Mouse (Mus musculus) Patski (cell line): ENCODE measurements around the gene Cab39l. TPM values are rescaled to one million over a fixed set of nuclear protein-coding genes. Genes with fewer than 3 reads are reported as not detected.

ENCODE experiments used
- ATAC-seq: fragments of 100-300 bp; one replicate; pipeline ENCODE4 v1.8.0; 2021
- CTCF ChIA-PET: fragments of 350-600 bp; sonication (Branson Sonifier 250); formaldehyde crosslinking; loops from one replicate; lab custom pipeline; 2022; ENCODE audit warnings: inconsistent platforms; lab: Charles Lee
- POLR2A ChIA-PET: fragments of 350-600 bp; sonication (Branson Sonifier 250); formaldehyde crosslinking; loops from one replicate; lab custom pipeline; 2022; ENCODE audit warnings: antibody characterized with exemption, inconsistent platforms; lab: Charles Lee
- DNase-seq: peaks from one replicate; pipeline ENCODE4 v3.0.0-alpha.2; 2011; ENCODE audit warnings: low read depth, low spot score
- H3K27me3 ChIP-seq: fragments of 371-371 bp; one replicate; pipeline ENCODE4 v1.5.1; 2021
- CTCF ChIP-seq: fragments of 100-300 bp; IDR thresholded peaks from one replicate; pipeline ENCODE4 v1.5.1; 2021
- in situ Hi-C: fragments of 300-500 bp; cut with MboI; formaldehyde crosslinking; loops from 3 replicates; pipeline ENCODE4 v1.11.1; 2018; ENCODE audit warnings: low pct_unique_long_range_greater_than_20kb, mixed read lengths
- polyA plus RNA-seq: library from polyadenylated mRNA; unstranded; gene quantifications from one replicate; pipeline ENCODE4 v1.2.3, GENCODE M21; 2021

Cab39l gene
- polyA plus RNA-seq, 1 experiment from 2014 or later = 24.8 TPM

DNA sequence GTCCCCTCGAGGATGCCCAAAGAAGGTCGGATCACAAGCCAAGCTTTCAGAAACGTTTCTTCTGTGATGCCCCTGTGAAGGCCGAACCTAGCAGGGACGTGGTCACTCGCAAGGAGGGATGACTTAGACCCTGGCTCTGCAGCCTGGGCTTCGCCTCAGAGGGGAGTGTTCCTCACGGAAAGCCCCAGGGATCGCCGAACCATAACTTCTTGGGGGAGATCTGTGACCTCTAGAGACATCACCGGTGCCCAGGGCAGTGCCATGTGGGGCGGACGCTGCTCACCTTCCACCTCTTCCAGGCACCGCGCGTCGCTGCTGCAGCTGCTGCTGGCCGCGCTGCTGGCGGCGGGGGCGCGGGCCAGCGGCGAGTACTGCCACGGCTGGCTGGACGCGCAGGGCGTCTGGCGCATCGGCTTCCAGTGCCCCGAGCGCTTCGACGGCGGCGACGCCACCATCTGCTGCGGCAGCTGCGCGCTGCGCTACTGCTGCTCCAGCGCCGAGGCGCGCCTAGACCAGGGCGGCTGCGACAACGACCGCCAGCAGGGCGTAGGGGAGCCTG is 185.1 kb downstream of the Cab39l start:
- in situ Hi-C loops = no loop called here
- DNase-seq (no peak), ATAC-seq (no peak)
- no peak for TF ChIP-seq CTCF
- H3K27me3 ChIP-seq = peaks cover 55% of the 10 kb centered on the region
- CTCF ChIA-PET = no interaction called here
- POLR2A ChIA-PET = no interaction called here

GRCm38 (mm10) chr14:59626711-59627110 is 185.9 kb downstream of the Cab39l start:
- ChIA-PET CTCF (no interaction called here), POLR2A (no interaction called here)
- DNase-seq (no peak), ATAC-seq (no peak)
- peaks cover 48% of the 10 kb centered on the region for H3K27me3 ChIP-seq
- TF ChIP-seq CTCF = no peak
- in situ Hi-C loops = no loop called here

- POLR2A ChIA-PET = no interaction called here
- in situ Hi-C loops = no loop called here
- H3K27me3 ChIP-seq = peaks cover 49% of the 10 kb centered on the region
- TF ChIP-seq CTCF = no peak
- ATAC-seq (no peak), DNase-seq (no peak)
- CTCF ChIA-PET = no interaction called here
Measured at GRCm38 (mm10) chr14:59627142-59627680, 186.4 kb downstream of the Cab39l start.

GRCm38 (mm10) chr14:59627823-59628222 is 187.1 kb downstream of the Cab39l start:
- DNase-seq = no peak
- POLR2A ChIA-PET = no interaction called here
- H3K27me3 ChIP-seq = peaks cover 52% of the 10 kb centered on the region
- TF ChIP-seq CTCF = no peak
- CTCF ChIA-PET = no interaction called here
- no peak for ATAC-seq
- in situ Hi-C loops = no loop called here

GRCm38 (mm10) chr14:59629308-59629707 is 188.5 kb downstream of the Cab39l start:
- CTCF ChIA-PET = interaction anchor here (0.6 kb wide), 1 partner anchor 345 kb away, joined by 3 read pairs; no protein-coding TSS in a partner anchor
- ATAC-seq = no peak
- H3K27me3 ChIP-seq = peaks cover 47% of the 10 kb centered on the region
- in situ Hi-C loops = no loop called here
- TF ChIP-seq CTCF = no peak
- DNase-seq = no peak
- POLR2A ChIA-PET = no interaction called here

- ChIA-PET POLR2A (no interaction called here), CTCF (no interaction called here)
- peaks cover 45% of the 10 kb centered on the region for H3K27me3 ChIP-seq
- ATAC-seq = no peak
- in situ Hi-C loops = no loop called here
- no peak for DNase-seq
- no peak for TF ChIP-seq CTCF
Measured at GRCm38 (mm10) chr14:59630096-59630495, 189.3 kb downstream of the Cab39l start.

GRCm38 (mm10) chr14:59632067-59632466 is 191.3 kb downstream of the Cab39l start:
- no peak for ATAC-seq
- ChIA-PET CTCF (no interaction called here), POLR2A (no interaction called here)
- H3K27me3 ChIP-seq = peaks cover 37% of the 10 kb centered on the region
- TF ChIP-seq CTCF = no peak
- in situ Hi-C loops = no loop called here
- DNase-seq = no peak

- CTCF ChIA-PET = no interaction called here
- POLR2A ChIA-PET = no interaction called here
Measured at GRCm38 (mm10) chr14:59633295-59633898, 192.6 kb downstream of the Cab39l start.

DNA sequence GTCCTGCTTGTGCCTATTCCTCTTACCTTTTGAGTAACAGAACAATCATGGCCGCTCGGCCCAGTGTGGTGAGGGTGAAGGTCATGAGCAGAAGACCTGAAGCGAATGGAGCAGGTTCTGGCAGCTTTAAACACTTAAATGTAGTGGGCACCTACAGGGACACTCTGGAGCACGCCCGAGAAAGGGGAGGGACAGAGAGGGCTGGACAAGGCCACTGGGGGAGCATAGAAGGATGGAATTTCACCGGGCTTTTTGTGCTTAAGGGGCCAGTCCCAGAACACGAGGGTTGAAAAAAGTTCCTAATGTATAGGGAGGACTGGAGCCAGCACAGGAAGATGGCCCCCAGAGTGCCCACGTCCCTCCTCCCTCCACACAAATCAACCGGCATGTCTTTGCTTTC is 193.2 kb downstream of the Cab39l start:
- no peak for DNase-seq
- CTCF ChIA-PET = interaction anchor here (1.6 kb wide), 1 partner anchor 23 kb away, joined by 4 read pairs; no protein-coding TSS in a partner anchor
- no peak for ATAC-seq
- peaks cover 39% of the 10 kb centered on the region for H3K27me3 ChIP-seq
- no peak for TF ChIP-seq CTCF
- POLR2A ChIA-PET = no interaction called here
- in situ Hi-C loops = no loop called here

More at GRCm38 (mm10) chr14:59633295-59633898, 192.6 kb downstream of the Cab39l start:
- H3K27me3 ChIP-seq = peaks cover 36% of the 10 kb centered on the region
- no peak for TF ChIP-seq CTCF
- ATAC-seq (no peak), DNase-seq (no peak)
- in situ Hi-C loops = no loop called here

Other genes starting within 250 kb of the Cab39l start
- 29.5 TPM for gene Rcbtb1, start 239.8 kb upstream of the Cab39l start, polyA plus RNA-seq
- gene Gm6904, start 180.8 kb upstream of the Cab39l start, polyA plus RNA-seq = 0.17 TPM
- 0.36 TPM for gene Phf11a, start 143.4 kb upstream of the Cab39l start, polyA plus RNA-seq
- gene Phf11b, start 99.6 kb upstream of the Cab39l start, polyA plus RNA-seq = 0.59 TPM
- gene Phf11d, start 75.5 kb upstream of the Cab39l start, polyA plus RNA-seq = 3.6 TPM
- 0.28 TPM for gene Phf11c, start 45.6 kb upstream of the Cab39l start, polyA plus RNA-seq
- 5.6 TPM for gene Setdb2, start 88 bp upstream of the Cab39l start, polyA plus RNA-seq
- gene Cdadc1, start 157.0 kb downstream of the Cab39l start, polyA plus RNA-seq = 38.6 TPM
- gene Shisa2, start 184.3 kb downstream of the Cab39l start, polyA plus RNA-seq = not detected